Mouse (Mus musculus) layer of hippocampus, adult 6 months (tissue): ENCODE data around the gene Fam177a. TPM values are rescaled to one million over a fixed set of nuclear protein-coding genes. Genes with fewer than 3 reads are reported as not detected.

ENCODE experiments used
- long read RNA-seq, 2 experiments: library from polyadenylated mRNA; unstranded; transcript quantifications; one replicate each; pipeline ENCODE4 v2.0.0; 2019 to 2020
- polyA plus RNA-seq: library from polyadenylated mRNA; unstranded; fragments of <200 nt; fragmentation: Nextera tagmentation; gene quantifications from 2 replicates; pipeline ENCODE4 v1.2.3, GENCODE M21; 2021

Gene Fam177a
- 37.7 and 43.5 TPM in 2 replicates for polyA plus RNA-seq
- long read RNA-seq, experiment 1, transcript Fam177a-201 (5 exons, 3,922 nt), result major isoform, 84 of 99 reads
- long read RNA-seq, experiment 1, partial matches to known transcripts, result 8 of 99 reads
- long read RNA-seq, experiment 1, other reads (novel, unspliced or antisense), result 7 of 99 reads
- long read RNA-seq, experiment 2, transcript Fam177a-201 (5 exons, 3,922 nt), result major isoform, 189 of 227 reads
- long read RNA-seq, experiment 2, partial matches to known transcripts, result 2 of 227 reads
- long read RNA-seq, experiment 2, other reads (novel, unspliced or antisense), result 36 of 227 reads

DNA sequence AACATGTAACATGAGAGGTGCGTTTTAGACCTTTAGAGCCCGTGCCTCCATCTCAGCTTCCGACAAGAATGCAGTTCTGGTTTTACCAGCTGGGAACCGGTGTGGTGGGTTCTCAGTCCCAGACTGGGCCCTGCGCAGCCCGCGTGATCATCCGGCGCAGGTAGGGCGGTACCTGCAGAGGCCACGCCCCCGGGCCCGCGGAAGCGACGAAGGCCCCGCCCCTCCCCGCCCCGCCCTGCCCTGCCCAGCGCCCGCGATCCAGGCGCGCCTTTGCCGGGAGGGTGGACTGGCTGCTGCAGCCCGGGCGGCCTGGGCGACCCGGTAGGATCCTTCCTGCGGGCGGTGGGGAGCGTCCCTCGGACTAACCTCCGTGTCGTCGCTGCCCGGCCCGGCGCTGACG lies at the start of gene Fam177a:
Gene Fam177a (plus strand): TSS at position 228 of the 400 bp plus-strand sequence.

GRCm38 (mm10) chr12:55079726-55080600 lies 44.3 kb upstream of the Fam177a start, which contains the start of the genes 2700097O09Rik and Srp54a:
TSS of gene 2700097O09Rik (minus strand) at chr12:55080110.
TSS of gene Srp54a (plus strand) at chr12:55080262.

GRCm38 (mm10) chr12:55154559-55155448 lies 30.5 kb downstream of the Fam177a start, which contains the start of gene Srp54b:
TSS of gene Srp54b (plus strand) at chr12:55155104.

Other genes with a start within 250 kb of the Fam177a start
- not detected in 2 replicates for gene Gm20403, start 137.9 kb upstream of the Fam177a start, polyA plus RNA-seq
- 0.10 TPM in 2 replicates for gene Baz1a, start 110.1 kb upstream of the Fam177a start, polyA plus RNA-seq
- gene 2700097O09Rik, start 44.4 kb upstream of the Fam177a start, polyA plus RNA-seq, result 10.2 and 11.3 TPM in 2 replicates
- gene Srp54a, start 44.2 kb upstream of the Fam177a start, polyA plus RNA-seq, result 98.0 and 102 TPM in 2 replicates
- gene Srp54b, start 30.6 kb downstream of the Fam177a start, polyA plus RNA-seq, result 45.1 and 47.7 TPM in 2 replicates
- not detected in 2 replicates for gene 1700047I17Rik2, start 75.1 kb downstream of the Fam177a start, polyA plus RNA-seq
- gene Srp54c, start 105.7 kb downstream of the Fam177a start, polyA plus RNA-seq, result 63.1 and 63.3 TPM in 2 replicates
- gene 1110008L16Rik, start 175.1 kb downstream of the Fam177a start, polyA plus RNA-seq, result 4.6 and 5.0 TPM in 2 replicates
- gene Ppp2r3c, start 178.5 kb downstream of the Fam177a start, polyA plus RNA-seq, result 7.9 and 8.0 TPM in 2 replicates